Mouse (Mus musculus): ENCODE data around the gene Sfi1. TPM values are rescaled to one million over a fixed set of nuclear protein-coding genes. Genes with fewer than 3 reads are reported as not detected.
"Not testable (repeated sequence)": the region's sequence is repeated elsewhere in the genome, so short reads cannot be mapped to it uniquely, and the experiment has no call there.

Gene Sfi1
- total RNA-seq, 1 experiment from 2014 or later: 92.1 TPM

- peak; percentile 64 for DNase-seq
Observed at GRCm38 (mm10) chr11:3173425-3174318, 19.6 kb downstream of the Sfi1 start.

GRCm38 (mm10) chr11:3172526-3172925 is 20.7 kb downstream of the Sfi1 start:
- DNase-seq: not testable (repeated sequence)

- peak; percentile 43 for DNase-seq
Observed at GRCm38 (mm10) chr11:3171931-3172330, 21.3 kb downstream of the Sfi1 start.

- peak; percentile 22 for DNase-seq
Observed at GRCm38 (mm10) chr11:3169042-3169441, 24.2 kb downstream of the Sfi1 start.

- peak; percentile 13 for DNase-seq
Observed at GRCm38 (mm10) chr11:3167571-3168001, 25.7 kb downstream of the Sfi1 start.

- not testable (repeated sequence) for DNase-seq
Observed at GRCm38 (mm10) chr11:3167129-3167528, 26.1 kb downstream of the Sfi1 start.

GRCm38 (mm10) chr11:3166321-3166720 is 26.9 kb downstream of the Sfi1 start:
- not testable (repeated sequence) for DNase-seq

- DNase-seq: not testable (repeated sequence)
Observed at GRCm38 (mm10) chr11:3165210-3165782, 28.0 kb downstream of the Sfi1 start.

GRCm38 (mm10) chr11:3163661-3164060 is 29.6 kb downstream of the Sfi1 start:
- DNase-seq: not testable (repeated sequence)

- not testable (repeated sequence) for DNase-seq
Observed at GRCm38 (mm10) chr11:3163122-3163521, 30.1 kb downstream of the Sfi1 start.

- peak; percentile 44 for DNase-seq
Observed at GRCm38 (mm10) chr11:3162236-3162897, 30.9 kb downstream of the Sfi1 start.

GRCm38 (mm10) chr11:3161370-3161769 is 31.9 kb downstream of the Sfi1 start:
- DNase-seq: peak; percentile 16

GRCm38 (mm10) chr11:3158800-3159199 is 34.5 kb downstream of the Sfi1 start:
- not testable (repeated sequence) for DNase-seq

GRCm38 (mm10) chr11:3157996-3158395 is 35.3 kb downstream of the Sfi1 start:
- not testable (repeated sequence) for DNase-seq

- not testable (repeated sequence) for DNase-seq
Observed at GRCm38 (mm10) chr11:3156991-3157390, 36.3 kb downstream of the Sfi1 start.

GRCm38 (mm10) chr11:3153666-3154397 is 39.4 kb downstream of the Sfi1 start:
- DNase-seq: peak; percentile 39

GRCm38 (mm10) chr11:3151358-3151757 is 41.9 kb downstream of the Sfi1 start:
- peak; percentile 13 for DNase-seq

- not testable (repeated sequence) for DNase-seq
Observed at GRCm38 (mm10) chr11:3150677-3151003, 42.6 kb downstream of the Sfi1 start.

- peak; percentile 52 for DNase-seq
Observed at GRCm38 (mm10) chr11:3150003-3150676, 43.1 kb downstream of the Sfi1 start.

- not testable (repeated sequence) for DNase-seq
Observed at GRCm38 (mm10) chr11:3149471-3149870, 43.8 kb downstream of the Sfi1 start.

- DNase-seq: not testable (repeated sequence)
Observed at GRCm38 (mm10) chr11:3146806-3147205, 46.5 kb downstream of the Sfi1 start.

All from adrenal gland, postnatal 25 days (tissue).